Mouse (Mus musculus): ENCODE measurements around the gene Clec2l. TPM values are rescaled to one million over a fixed set of nuclear protein-coding genes. Genes with fewer than 3 reads are reported as not detected.

Gene Clec2l
- total and polyA plus RNA-seq, 2 experiments from 2014 or later = 49.8 to 92.8 TPM

- no peaks in the 10 kb centered on the region for H3K9me3 ChIP-seq (ENCODE audit: low read length)
- peaks cover 82% of the 10 kb centered on the region for H3K36me3 ChIP-seq (ENCODE audit: insufficient read depth)
- no peak for DNase-seq
Observed at GRCm38 (mm10) chr6:38713957-38714898, 51.4 kb downstream of the Clec2l start.

GRCm38 (mm10) chr6:38715881-38716280 lies 53.0 kb downstream of the Clec2l start:
- 95% methylated on average over 16 of the region's 16 CpGs for WGBS
- TF ChIP-seq CTCF (IDR thresholded peaks at IDR 0.05; ENCODE audit: low read depth) = no peak

More at GRCm38 (mm10) chr6:38713957-38714898, 51.4 kb downstream of the Clec2l start:
- no peak overlapping the region for H3K27ac ChIP-seq (ENCODE audit: low read depth, low read length)
- H3K4me2 ChIP-seq (ENCODE audit: low read depth) = no peak overlapping the region
- WGBS = 90% methylated on average over 19 of the region's 19 CpGs
- H3K9ac ChIP-seq = no peak overlapping the region
- ATAC-seq = no peak
- no peaks in the 10 kb centered on the region for H3K4me1 ChIP-seq (ENCODE audit: insufficient read depth)
- H3K4me3 ChIP-seq (ENCODE audit: low read depth, low read length) = no peak overlapping the region
- no peaks in the 10 kb centered on the region for H3K27me3 ChIP-seq (ENCODE audit: insufficient read depth, low read length)
- no peak for TF ChIP-seq CTCF (IDR thresholded peaks at IDR 0.05; ENCODE audit: low read depth)

GRCm38 (mm10) chr6:38718625-38719024 lies 55.8 kb downstream of the Clec2l start:
- no peak for ATAC-seq
- H3K4me1 ChIP-seq (ENCODE audit: insufficient read depth) = no peaks in the 10 kb centered on the region
- DNase-seq = no peak
- H3K4me3 ChIP-seq (ENCODE audit: low read depth, low read length) = no peak overlapping the region
- no peak overlapping the region for H3K27ac ChIP-seq (ENCODE audit: low read depth, low read length)
- WGBS = 86% methylated on average over 7 of the region's 7 CpGs
- no peak overlapping the region for H3K4me2 ChIP-seq (ENCODE audit: low read depth)
- no peaks in the 10 kb centered on the region for H3K27me3 ChIP-seq (ENCODE audit: insufficient read depth, low read length)
- peaks cover 73% of the 10 kb centered on the region for H3K36me3 ChIP-seq (ENCODE audit: insufficient read depth)
- TF ChIP-seq CTCF (IDR thresholded peaks at IDR 0.05; ENCODE audit: low read depth) = no peak
- no peaks in the 10 kb centered on the region for H3K9me3 ChIP-seq (ENCODE audit: low read length)
- H3K9ac ChIP-seq = no peak overlapping the region

More at GRCm38 (mm10) chr6:38715881-38716280, 53.0 kb downstream of the Clec2l start:
- Histone ChIP-seq H3K4me1 (ENCODE audit: insufficient read depth) (no peaks in the 10 kb centered on the region), H3K4me2 (ENCODE audit: low read depth) (no peak overlapping the region), H3K9ac (no peak overlapping the region), H3K27me3 (ENCODE audit: insufficient read depth, low read length) (no peaks in the 10 kb centered on the region), H3K36me3 (ENCODE audit: insufficient read depth) (peaks cover 83% of the 10 kb centered on the region), H3K27ac (ENCODE audit: low read depth, low read length) (no peak overlapping the region), H3K4me3 (ENCODE audit: low read depth, low read length) (no peak overlapping the region), H3K9me3 (ENCODE audit: low read length) (no peaks in the 10 kb centered on the region)
- ATAC-seq (no peak), DNase-seq (no peak)

- DNase-seq (no peak), ATAC-seq (no peak; the same call in 1 of the 2 replicates)
- Histone ChIP-seq H3K9me3 (ENCODE audit: low read length) (no peaks in the 10 kb centered on the region), H3K27ac (ENCODE audit: low read depth, low read length) (no peak overlapping the region), H3K9ac (no peak overlapping the region), H3K4me2 (ENCODE audit: low read depth) (no peak overlapping the region), H3K27me3 (ENCODE audit: insufficient read depth, low read length) (no peaks in the 10 kb centered on the region), H3K36me3 (ENCODE audit: insufficient read depth) (peaks cover 67% of the 10 kb centered on the region), H3K4me3 (ENCODE audit: low read depth, low read length) (no peak overlapping the region), H3K4me1 (ENCODE audit: insufficient read depth) (no peaks in the 10 kb centered on the region)
- 28% methylated on average over 6 of the region's 6 CpGs for WGBS
- no peak for TF ChIP-seq CTCF (IDR thresholded peaks at IDR 0.05; ENCODE audit: low read depth)
Observed at GRCm38 (mm10) chr6:38719229-38719628, 56.4 kb downstream of the Clec2l start.

- ATAC-seq (no peak), DNase-seq (no peak)
- no peaks in the 10 kb centered on the region for H3K4me1 ChIP-seq (ENCODE audit: insufficient read depth)
- WGBS = 93% methylated on average over 1 of the region's 1 CpGs
- no peaks in the 10 kb centered on the region for H3K9me3 ChIP-seq (ENCODE audit: low read length)
- no peak overlapping the region for H3K4me2 ChIP-seq (ENCODE audit: low read depth)
- no peak overlapping the region for H3K27ac ChIP-seq (ENCODE audit: low read depth, low read length)
- H3K36me3 ChIP-seq (ENCODE audit: insufficient read depth) = peaks cover 46% of the 10 kb centered on the region
- no peak overlapping the region for H3K9ac ChIP-seq
- no peak for TF ChIP-seq CTCF (IDR thresholded peaks at IDR 0.05; ENCODE audit: low read depth)
- no peaks in the 10 kb centered on the region for H3K27me3 ChIP-seq (ENCODE audit: insufficient read depth, low read length)
- no peak overlapping the region for H3K4me3 ChIP-seq (ENCODE audit: low read depth, low read length)
Observed at GRCm38 (mm10) chr6:38721361-38721760, 58.5 kb downstream of the Clec2l start.

- no peaks in the 10 kb centered on the region for H3K27me3 ChIP-seq (ENCODE audit: insufficient read depth, low read length)
- H3K4me1 ChIP-seq (ENCODE audit: insufficient read depth) = no peaks in the 10 kb centered on the region
- WGBS = 94% methylated on average over 3 of the region's 3 CpGs
- H3K4me3 ChIP-seq (ENCODE audit: low read depth, low read length) = no peak overlapping the region
- H3K9ac ChIP-seq = no peak overlapping the region
- H3K36me3 ChIP-seq (ENCODE audit: insufficient read depth) = peaks cover 18% of the 10 kb centered on the region
- H3K4me2 ChIP-seq (ENCODE audit: low read depth) = no peak overlapping the region
- no peak for DNase-seq
- no peaks in the 10 kb centered on the region for H3K9me3 ChIP-seq (ENCODE audit: low read length)
- no peak for TF ChIP-seq CTCF (IDR thresholded peaks at IDR 0.05; ENCODE audit: low read depth)
- no peak for ATAC-seq
- no peak overlapping the region for H3K27ac ChIP-seq (ENCODE audit: low read depth, low read length)
Observed at GRCm38 (mm10) chr6:38725515-38725914, 62.6 kb downstream of the Clec2l start.

Other genes starting within 250 kb of the Clec2l start
- gene Ubn2, start 229.1 kb upstream of the Clec2l start, total RNA-seq (2014; rRNA removed) = 21.1 and 30.0 TPM in 2 replicates
- 5.0 and 8.8 TPM in 2 replicates for gene Ubn2, start 229.1 kb upstream of the Clec2l start, polyA plus RNA-seq (2015; fragmentation: Nextera tagmentation; extraction: Ambion mirVana)
- 65.3 and 65.8 TPM in 2 replicates for gene Fmc1, start 129.6 kb upstream of the Clec2l start, total RNA-seq (2014; rRNA removed)
- 180 and 203 TPM in 2 replicates for gene Fmc1, start 129.6 kb upstream of the Clec2l start, polyA plus RNA-seq (2015; fragmentation: Nextera tagmentation; extraction: Ambion mirVana)
- gene Luc7l2, start 111.7 kb upstream of the Clec2l start, total RNA-seq (2014; rRNA removed) = 73.2 and 97.6 TPM in 2 replicates
- 12.0 and 26.1 TPM in 2 replicates for gene Luc7l2, start 111.7 kb upstream of the Clec2l start, polyA plus RNA-seq (2015; fragmentation: Nextera tagmentation; extraction: Ambion mirVana)
- 0.23 and 0.24 TPM in 2 replicates for gene Klrg2, start 25.8 kb upstream of the Clec2l start, total RNA-seq (2014; rRNA removed)
- gene Klrg2, start 25.8 kb upstream of the Clec2l start, polyA plus RNA-seq (2015; fragmentation: Nextera tagmentation; extraction: Ambion mirVana) = 0.10 and 0.17 TPM in 2 replicates
- gene Tbxas1, start 212.3 kb downstream of the Clec2l start, total RNA-seq (2014; rRNA removed) = 1.5 and 1.8 TPM in 2 replicates
- 1.9 and 2.0 TPM in 2 replicates for gene Tbxas1, start 212.3 kb downstream of the Clec2l start, polyA plus RNA-seq (2015; fragmentation: Nextera tagmentation; extraction: Ambion mirVana)
- 22.8 and 28.6 TPM in 2 replicates for gene Hipk2, start 213.1 kb downstream of the Clec2l start, total RNA-seq (2014; rRNA removed)
- gene Hipk2, start 213.1 kb downstream of the Clec2l start, polyA plus RNA-seq (2015; fragmentation: Nextera tagmentation; extraction: Ambion mirVana) = 7.2 and 17.8 TPM in 2 replicates